Mouse (Mus musculus): ENCODE results near the gene Hist1h3e. TPM values are rescaled to one million over a fixed set of nuclear protein-coding genes. Genes with fewer than 3 reads are reported as not detected.

Gene Hist1h3e
- total and polyA plus RNA-seq, 2 experiments from 2014 or later: 1.3 to 528 TPM

GRCm38 (mm10) chr13:23529480-23530165 is 32.5 kb downstream of the Hist1h3e start:
- peak overlapping the region; percentile 54 for H3K9ac ChIP-seq (replicated peaks; ENCODE audit: low read length)
- H3K4me3 ChIP-seq (ENCODE audit: low read length): peak overlapping the region; percentile 40
- no peaks in the 10 kb centered on the region for H3K36me3 ChIP-seq (ENCODE audit: insufficient read depth, low read length)
- no peak for DNase-seq (ENCODE audit: low spot score)
- WGBS: 33% methylated on average over 2 of the region's 2 CpGs
- peak overlapping the region; percentile 61 for H3K4me2 ChIP-seq (ENCODE audit: low read depth, low read length)
- H3K9me3 ChIP-seq (ENCODE audit: low read length): no peaks in the 10 kb centered on the region
- peak overlapping the region; percentile 87; the same call in 1 of the 2 replicates for H3K27ac ChIP-seq
- no peaks in the 10 kb centered on the region for H3K27me3 ChIP-seq (ENCODE audit: insufficient read depth, low read length)
- ATAC-seq: no peak
- H3K4me1 ChIP-seq (ENCODE audit: insufficient read depth, low read length): peaks cover 5% of the 10 kb centered on the region; the same call in 1 of the 2 replicates
- no peak for TF ChIP-seq CTCF (IDR thresholded peaks at IDR 0.05; ENCODE audit: low read depth)

- DNase-seq (ENCODE audit: low spot score) (no peak), ATAC-seq (no peak)
- H3K27ac ChIP-seq: no peak overlapping the region
- TF ChIP-seq CTCF (IDR thresholded peaks at IDR 0.05; ENCODE audit: low read depth): no peak
- H3K9me3 ChIP-seq (ENCODE audit: low read length): no peaks in the 10 kb centered on the region
- no peaks in the 10 kb centered on the region for H3K27me3 ChIP-seq (ENCODE audit: insufficient read depth, low read length)
- H3K9ac ChIP-seq (replicated peaks; ENCODE audit: low read length): no peak overlapping the region
- H3K4me2 ChIP-seq (ENCODE audit: low read depth, low read length): no peak overlapping the region
- WGBS: 53% methylated on average over 5 of the region's 5 CpGs
- no peak overlapping the region for H3K4me3 ChIP-seq (ENCODE audit: low read length)
- H3K36me3 ChIP-seq (ENCODE audit: insufficient read depth, low read length): no peaks in the 10 kb centered on the region
- H3K4me1 ChIP-seq (ENCODE audit: insufficient read depth, low read length): no peaks in the 10 kb centered on the region
These were observed 33.2 kb downstream of the Hist1h3e start for GRCm38 (mm10) chr13:23529005-23529404.

GRCm38 (mm10) chr13:23526312-23526711 is 35.9 kb downstream of the Hist1h3e start:
- Histone ChIP-seq H3K4me1 (ENCODE audit: insufficient read depth, low read length) (no peaks in the 10 kb centered on the region), H3K4me3 (ENCODE audit: low read length) (peak overlapping the region; percentile 37), H3K9me3 (ENCODE audit: low read length) (no peaks in the 10 kb centered on the region), H3K9ac (replicated peaks; ENCODE audit: low read length) (peak overlapping the region; percentile 51; the same call in 1 of the 2 replicates), H3K36me3 (ENCODE audit: insufficient read depth, low read length) (no peaks in the 10 kb centered on the region), H3K27me3 (ENCODE audit: insufficient read depth, low read length) (no peaks in the 10 kb centered on the region), H3K27ac (peak overlapping the region; percentile 12; the same call in 1 of the 2 replicates), H3K4me2 (ENCODE audit: low read depth, low read length) (peak overlapping the region; percentile 62)
- no peak for TF ChIP-seq CTCF (IDR thresholded peaks at IDR 0.05; ENCODE audit: low read depth)
- whole genome bisulfite sequencing: under 1% methylated on average over 17 of the region's 17 CpGs
- DNase-seq (ENCODE audit: low spot score) (peak; percentile 97), ATAC-seq (peak; percentile 67; the same call in 1 of the 2 replicates)

DNA sequence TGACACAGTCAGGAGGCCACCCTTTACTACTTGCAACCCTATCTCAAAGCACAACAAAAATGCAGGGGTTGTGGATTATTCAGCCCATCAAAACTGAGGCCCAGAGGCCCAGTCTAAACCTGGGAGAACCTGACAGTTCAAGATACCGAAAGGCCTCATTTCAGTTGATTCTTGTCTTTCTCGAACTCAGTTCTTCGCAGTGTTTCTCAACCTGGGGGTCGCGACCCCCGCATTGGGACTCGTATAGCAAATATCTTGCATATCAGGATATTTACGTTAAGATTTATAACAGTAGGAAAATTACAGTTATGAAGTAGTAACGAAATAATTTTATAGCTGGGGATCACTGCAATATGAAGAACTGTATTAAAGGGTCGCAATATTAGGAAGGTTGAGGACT is 36.3 kb downstream of the Hist1h3e start:
- Histone ChIP-seq H3K4me1 (ENCODE audit: insufficient read depth, low read length) (no peaks in the 10 kb centered on the region), H3K27me3 (ENCODE audit: insufficient read depth, low read length) (no peaks in the 10 kb centered on the region), H3K4me3 (ENCODE audit: low read length) (peak overlapping the region; percentile 37), H3K36me3 (ENCODE audit: insufficient read depth, low read length) (no peaks in the 10 kb centered on the region), H3K9ac (replicated peaks; ENCODE audit: low read length) (no peak overlapping the region), H3K9me3 (ENCODE audit: low read length) (no peaks in the 10 kb centered on the region), H3K4me2 (ENCODE audit: low read depth, low read length) (peak overlapping the region; percentile 62), H3K27ac (no peak overlapping the region)
- no peak for TF ChIP-seq CTCF (IDR thresholded peaks at IDR 0.05; ENCODE audit: low read depth)
- no peak for ATAC-seq
- peak; percentile 28 for DNase-seq (ENCODE audit: low spot score)
- 4% methylated on average over 10 of the region's 10 CpGs for WGBS

GRCm38 (mm10) chr13:23524654-23525053 is 37.5 kb downstream of the Hist1h3e start:
- H3K4me1 ChIP-seq (ENCODE audit: insufficient read depth, low read length): no peaks in the 10 kb centered on the region
- H3K9ac ChIP-seq (replicated peaks; ENCODE audit: low read length): no peak overlapping the region
- DNase-seq (ENCODE audit: low spot score): peak; percentile 88
- H3K36me3 ChIP-seq (ENCODE audit: insufficient read depth, low read length): no peaks in the 10 kb centered on the region
- WGBS: 8% methylated on average over 5 of the region's 5 CpGs
- TF ChIP-seq CTCF (IDR thresholded peaks at IDR 0.05; ENCODE audit: low read depth): peak; percentile 93
- no peak overlapping the region for H3K27ac ChIP-seq
- no peak overlapping the region for H3K4me3 ChIP-seq (ENCODE audit: low read length)
- no peak overlapping the region for H3K4me2 ChIP-seq (ENCODE audit: low read depth, low read length)
- ATAC-seq: peak; percentile 55; the same call in 1 of the 2 replicates
- H3K9me3 ChIP-seq (ENCODE audit: low read length): no peaks in the 10 kb centered on the region
- H3K27me3 ChIP-seq (ENCODE audit: insufficient read depth, low read length): no peaks in the 10 kb centered on the region

- no peak overlapping the region for H3K4me2 ChIP-seq (ENCODE audit: low read depth, low read length)
- no peak overlapping the region for H3K27ac ChIP-seq
- DNase-seq (ENCODE audit: low spot score) (no peak), ATAC-seq (no peak)
- H3K9ac ChIP-seq (replicated peaks; ENCODE audit: low read length): no peak overlapping the region
- no peaks in the 10 kb centered on the region for H3K27me3 ChIP-seq (ENCODE audit: insufficient read depth, low read length)
- TF ChIP-seq CTCF (IDR thresholded peaks at IDR 0.05; ENCODE audit: low read depth): no peak
- 42% methylated on average over 5 of the region's 5 CpGs for WGBS
- no peaks in the 10 kb centered on the region for H3K4me1 ChIP-seq (ENCODE audit: insufficient read depth, low read length)
- H3K36me3 ChIP-seq (ENCODE audit: insufficient read depth, low read length): no peaks in the 10 kb centered on the region
- no peak overlapping the region for H3K4me3 ChIP-seq (ENCODE audit: low read length)
- no peaks in the 10 kb centered on the region for H3K9me3 ChIP-seq (ENCODE audit: low read length)
These were observed 38.2 kb downstream of the Hist1h3e start for GRCm38 (mm10) chr13:23523976-23524375.

GRCm38 (mm10) chr13:23521703-23522102 is 40.5 kb downstream of the Hist1h3e start:
- Histone ChIP-seq H3K27me3 (ENCODE audit: insufficient read depth, low read length) (no peaks in the 10 kb centered on the region), H3K4me2 (ENCODE audit: low read depth, low read length) (peak overlapping the region; percentile 37), H3K4me1 (ENCODE audit: insufficient read depth, low read length) (no peaks in the 10 kb centered on the region), H3K9me3 (ENCODE audit: low read length) (no peaks in the 10 kb centered on the region), H3K27ac (no peak overlapping the region), H3K4me3 (ENCODE audit: low read length) (peak overlapping the region; percentile 3; the same call in 1 of the 2 replicates), H3K36me3 (ENCODE audit: insufficient read depth, low read length) (no peaks in the 10 kb centered on the region), H3K9ac (replicated peaks; ENCODE audit: low read length) (no peak overlapping the region)
- DNase-seq (ENCODE audit: low spot score) (peak; percentile 76), ATAC-seq (no peak)
- under 1% methylated on average over 14 of the region's 14 CpGs for WGBS
- no peak for TF ChIP-seq CTCF (IDR thresholded peaks at IDR 0.05; ENCODE audit: low read depth)

All from hindbrain, postnatal 0 days (tissue).